Mouse (Mus musculus) megakaryocyte, embryonic 14.5 days (primary cell): ENCODE measurements around the gene Clip2. TPM values are rescaled to one million over a fixed set of nuclear protein-coding genes. Genes with fewer than 3 reads are reported as not detected.

Source experiments
- H3K27me3 ChIP-seq: replicated peaks from 2 replicates; pipeline ENCODE3; 2012; ENCODE audit warnings: inconsistent platforms
- H3K36me3 ChIP-seq: replicated peaks from 2 replicates; pipeline ENCODE3; 2012; ENCODE audit warnings: low read length, inconsistent platforms, mixed read lengths
- H3K4me1 ChIP-seq: 2 replicates; pipeline ENCODE4 v1.6.1; 2012; ENCODE audit warnings: inconsistent platforms
- H3K4me3 ChIP-seq: replicated peaks from 2 replicates; pipeline ENCODE3; 2012; ENCODE audit warnings: moderate library complexity, mild to moderate bottlenecking, inconsistent platforms
- H3K9me3 ChIP-seq: 2 replicates; pipeline ENCODE4 v1.6.1; 2012; ENCODE audit warnings: inconsistent platforms
- FLI1 ChIP-seq: IDR thresholded peaks from 2 replicates; pipeline ENCODE4 v1.6.1; 2012; ENCODE audit warnings: low read length, inconsistent platforms, mixed read lengths
- GATA1 ChIP-seq: IDR thresholded peaks from 3 replicates; pipeline ENCODE4 v1.6.1; 2012; ENCODE audit warnings: mixed read lengths, low read length, inconsistent platforms, borderline replicate concordance
- polyA plus RNA-seq: library from polyadenylated mRNA; stranded (reverse); fragments of >175 nt; gene quantifications from 2 replicates; pipeline ENCODE4 v1.2.3, GENCODE M21; 2012; ENCODE audit warnings: low replicate concordance; ENCODE audit not compliant: insufficient read depth

Gene Clip2
- polyA plus RNA-seq, 1 experiment = 32.0 TPM

GRCm38 (mm10) chr5:134567445-134567844 is 15.2 kb upstream of the Clip2 start:
- TF ChIP-seq GATA1 (no peak), FLI1 (no peak)
- Histone ChIP-seq H3K36me3 (no peaks in the 10 kb centered on the region), H3K9me3 (peaks cover 2% of the 10 kb centered on the region; the same call in 1 of the 2 replicates), H3K4me3 (no peak overlapping the region), H3K27me3 (no peaks in the 10 kb centered on the region), H3K4me1 (peaks cover 35% of the 10 kb centered on the region)

- H3K4me3 ChIP-seq = no peak overlapping the region
- peaks cover 27% of the 10 kb centered on the region for H3K4me1 ChIP-seq
- no peaks in the 10 kb centered on the region; the same call in 1 of the 2 replicates for H3K9me3 ChIP-seq
- TF ChIP-seq GATA1 (no peak), FLI1 (no peak)
- no peaks in the 10 kb centered on the region for H3K27me3 ChIP-seq
- H3K36me3 ChIP-seq = no peaks in the 10 kb centered on the region
Observed at GRCm38 (mm10) chr5:134565696-134566095, 13.5 kb upstream of the Clip2 start.

DNA sequence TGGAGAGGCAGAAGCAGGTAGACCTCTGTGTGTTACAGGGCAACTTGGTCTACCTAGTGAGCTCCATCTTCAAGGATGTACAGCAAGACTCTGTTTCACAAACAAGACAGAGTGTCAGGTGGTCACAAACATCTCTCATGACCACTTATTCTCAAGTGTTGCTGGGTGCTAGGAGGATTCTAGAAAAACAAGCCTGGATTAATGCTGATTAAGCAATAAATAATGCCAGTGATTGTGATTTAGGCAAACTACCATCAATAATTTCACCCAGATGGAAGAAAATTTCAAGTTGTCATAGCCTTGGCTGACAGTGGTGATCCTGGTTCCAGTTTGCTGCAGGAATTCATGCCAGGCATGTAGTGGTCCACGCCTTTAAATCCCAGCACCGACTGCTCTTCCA is 12.0 kb upstream of the Clip2 start:
- Histone ChIP-seq H3K4me1 (peaks cover 20% of the 10 kb centered on the region), H3K27me3 (peaks cover 5% of the 10 kb centered on the region), H3K36me3 (no peaks in the 10 kb centered on the region), H3K9me3 (no peaks in the 10 kb centered on the region; the same call in 1 of the 2 replicates), H3K4me3 (no peak overlapping the region)
- no peak for TF ChIP-seq GATA1
- TF ChIP-seq FLI1 = no peak

DNA sequence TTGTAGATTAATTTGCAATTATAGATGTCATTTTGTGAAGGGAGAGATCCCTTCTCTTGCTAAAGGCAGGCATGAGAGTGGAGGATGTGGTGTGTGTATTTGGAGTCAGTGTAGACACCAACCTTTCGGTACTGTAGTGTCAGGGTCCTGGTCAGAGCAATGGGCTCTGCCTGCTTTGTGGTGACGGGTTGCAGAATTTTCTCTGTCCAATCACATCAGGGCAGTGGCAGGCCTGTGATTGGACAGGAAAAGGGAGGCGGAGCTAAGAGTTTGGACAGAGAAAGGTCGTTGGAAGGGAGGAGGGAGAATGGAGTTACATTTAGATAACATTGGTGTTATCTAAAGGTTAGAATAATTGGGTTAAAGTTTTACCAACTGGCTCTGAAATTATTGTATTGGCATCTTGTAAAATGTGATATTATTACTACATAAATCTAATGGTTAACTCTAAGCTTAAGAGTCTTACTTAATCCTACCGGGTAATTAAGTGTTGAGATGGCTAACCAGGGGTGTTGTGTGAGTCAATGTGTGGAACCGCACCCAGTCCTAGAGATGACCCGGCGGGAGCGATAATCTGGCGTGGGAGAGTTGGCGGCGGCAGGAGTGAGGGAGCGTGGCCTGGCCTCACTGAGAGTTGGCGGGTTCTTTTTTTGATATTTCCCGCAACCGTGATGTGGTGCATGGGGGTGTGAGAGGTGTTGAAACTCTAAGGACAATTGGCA is 8.4 kb upstream of the Clip2 start:
- H3K9me3 ChIP-seq = no peaks in the 10 kb centered on the region; the same call in 1 of the 2 replicates
- H3K27me3 ChIP-seq = peaks cover 11% of the 10 kb centered on the region
- TF ChIP-seq GATA1 = no peak
- no peak for TF ChIP-seq FLI1
- H3K4me1 ChIP-seq = peaks cover 14% of the 10 kb centered on the region
- H3K4me3 ChIP-seq = no peak overlapping the region
- no peaks in the 10 kb centered on the region for H3K36me3 ChIP-seq

DNA sequence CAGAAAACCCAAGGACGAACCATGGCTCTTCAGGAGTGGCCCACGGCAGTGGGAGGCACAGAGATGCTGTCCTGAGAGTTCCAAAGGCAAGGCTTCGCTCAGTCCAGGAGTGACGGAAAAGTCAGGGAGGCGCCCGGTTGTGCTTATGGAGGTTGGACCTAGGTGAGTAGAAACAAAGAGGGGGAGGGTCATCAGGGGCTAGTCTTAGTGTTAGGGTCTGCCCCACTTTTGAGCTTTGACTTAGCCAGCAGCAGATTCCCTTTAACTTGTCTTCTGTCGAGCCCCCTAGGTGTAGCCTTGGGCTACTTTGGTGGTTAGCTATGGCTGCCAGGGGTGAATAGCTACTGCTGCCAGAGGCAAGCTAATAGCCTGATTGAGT is 7.8 kb upstream of the Clip2 start, which contains the start of gene Syna:
Syna (minus strand) TSS at position 101 of the 379 bp plus-strand sequence.
- TF ChIP-seq GATA1 (no peak), FLI1 (no peak)
- Histone ChIP-seq H3K36me3 (no peaks in the 10 kb centered on the region), H3K4me3 (no peak within 1 kb of the TSS)

GRCm38 (mm10) chr5:134555463-134556164 is 3.4 kb upstream of the Clip2 start:
- peaks cover 11% of the 10 kb centered on the region for H3K27me3 ChIP-seq
- TF ChIP-seq GATA1 (no peak), FLI1 (no peak)
- no peaks in the 10 kb centered on the region for H3K36me3 ChIP-seq
- no peaks in the 10 kb centered on the region; the same call in 1 of the 2 replicates for H3K9me3 ChIP-seq
- peak overlapping the region; percentile 83 for H3K4me3 ChIP-seq
- peaks cover 48% of the 10 kb centered on the region for H3K4me1 ChIP-seq

More for the DNA sequence above, 7.8 kb upstream of the Clip2 start, which contains the start of gene Syna:
- Histone ChIP-seq H3K4me1 (peaks cover 20% of the 10 kb centered on the region), H3K9me3 (no peaks in the 10 kb centered on the region; the same call in 1 of the 2 replicates), H3K27me3 (peaks cover 11% of the 10 kb centered on the region)

- Histone ChIP-seq H3K9me3 (no peaks in the 10 kb centered on the region; the same call in 1 of the 2 replicates), H3K4me1 (peaks cover 63% of the 10 kb centered on the region), H3K4me3 (no peak overlapping the region), H3K27me3 (peaks cover 4% of the 10 kb centered on the region), H3K36me3 (peaks cover 2% of the 10 kb centered on the region)
- TF ChIP-seq FLI1 (no peak), GATA1 (no peak)
Observed at GRCm38 (mm10) chr5:134553951-134554546, 1.8 kb upstream of the Clip2 start.

- Histone ChIP-seq H3K4me3 (peak overlapping the region; percentile 98), H3K36me3 (peaks cover 2% of the 10 kb centered on the region), H3K4me1 (peaks cover 85% of the 10 kb centered on the region), H3K9me3 (no peaks in the 10 kb centered on the region), H3K27me3 (no peaks in the 10 kb centered on the region)
- no peak for TF ChIP-seq FLI1
- no peak for TF ChIP-seq GATA1
Observed at GRCm38 (mm10) chr5:134551233-134552109, 763 bp downstream of the Clip2 start.

DNA sequence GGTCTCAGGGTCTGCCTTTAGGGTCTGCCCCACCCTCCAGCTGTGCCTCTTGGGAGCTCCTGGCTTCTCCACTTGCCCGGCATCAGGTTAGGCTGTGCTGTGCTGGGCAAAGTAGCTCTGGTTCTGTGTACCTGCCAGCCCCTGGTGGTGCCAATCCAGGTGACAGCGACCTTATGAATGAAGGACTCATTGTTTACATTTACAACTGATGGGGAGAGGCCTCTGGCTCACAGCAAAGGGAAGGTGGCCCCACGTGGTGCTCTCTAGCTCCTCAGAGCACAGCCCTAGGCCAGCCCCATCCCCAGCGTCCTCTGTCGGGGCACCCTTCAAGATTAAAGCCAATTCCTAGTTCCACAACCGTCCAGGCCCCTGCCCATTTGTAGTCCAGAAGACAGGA is 1.4 kb downstream of the Clip2 start:
- H3K9me3 ChIP-seq = no peaks in the 10 kb centered on the region
- H3K27me3 ChIP-seq = no peaks in the 10 kb centered on the region
- TF ChIP-seq FLI1 = no peak
- TF ChIP-seq GATA1 = no peak
- peaks cover 83% of the 10 kb centered on the region for H3K4me1 ChIP-seq
- H3K36me3 ChIP-seq = peaks cover 9% of the 10 kb centered on the region
- peak overlapping the region; percentile 98 for H3K4me3 ChIP-seq
